Mouse (Mus musculus): ENCODE data around the gene Aplp1. TPM values are rescaled to one million over a fixed set of nuclear protein-coding genes. Genes with fewer than 3 reads are reported as not detected.

The Aplp1 gene
- polyA plus RNA-seq, 1 experiment from 2014 or later: 24.1 TPM

DNA sequence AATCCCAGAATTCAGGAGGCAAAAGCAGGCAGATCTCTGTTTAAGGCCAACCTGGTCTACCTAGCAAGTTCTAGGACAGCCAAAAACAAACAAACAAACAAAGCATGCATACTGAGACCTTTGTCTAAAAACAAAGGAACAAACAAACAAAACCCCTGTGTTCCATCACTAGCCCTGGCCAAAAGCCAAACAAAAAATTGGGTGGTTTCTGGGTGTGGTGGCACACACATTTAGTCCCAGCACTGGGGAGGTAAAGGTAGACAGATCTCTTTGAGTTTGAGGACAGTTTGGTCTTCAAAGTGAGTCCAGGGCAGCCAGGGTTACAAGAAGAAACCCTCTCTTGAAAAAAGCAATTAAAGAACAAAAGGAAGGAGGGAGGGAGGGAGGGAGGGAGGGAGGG lies 16.0 kb downstream of the Aplp1 start:
- Histone ChIP-seq H3K4me1 (replicated peaks; ENCODE audit: insufficient read depth, low read length) (no peaks in the 10 kb centered on the region), H3K4me3 (replicated peaks; ENCODE audit: low read depth, low read length) (no peak overlapping the region), H3K36me3 (ENCODE audit: insufficient read depth, low read length) (no peaks in the 10 kb centered on the region), H3K9me3 (replicated peaks; ENCODE audit: low read length) (no peaks in the 10 kb centered on the region), H3K9ac (ENCODE audit: low read depth, low read length) (no peak overlapping the region), H3K27me3 (ENCODE audit: insufficient read depth, low read length) (no peaks in the 10 kb centered on the region), H3K4me2 (ENCODE audit: low read length) (no peak overlapping the region), H3K27ac (no peak overlapping the region)
- ATAC-seq (replicated peaks; ENCODE audit: low FRiP score, low read depth) (no peak), DNase-seq (ENCODE audit: low spot score) (no peak)
- TF ChIP-seq CTCF (IDR thresholded peaks at IDR 0.05; ENCODE audit: low read depth): no peak

DNA sequence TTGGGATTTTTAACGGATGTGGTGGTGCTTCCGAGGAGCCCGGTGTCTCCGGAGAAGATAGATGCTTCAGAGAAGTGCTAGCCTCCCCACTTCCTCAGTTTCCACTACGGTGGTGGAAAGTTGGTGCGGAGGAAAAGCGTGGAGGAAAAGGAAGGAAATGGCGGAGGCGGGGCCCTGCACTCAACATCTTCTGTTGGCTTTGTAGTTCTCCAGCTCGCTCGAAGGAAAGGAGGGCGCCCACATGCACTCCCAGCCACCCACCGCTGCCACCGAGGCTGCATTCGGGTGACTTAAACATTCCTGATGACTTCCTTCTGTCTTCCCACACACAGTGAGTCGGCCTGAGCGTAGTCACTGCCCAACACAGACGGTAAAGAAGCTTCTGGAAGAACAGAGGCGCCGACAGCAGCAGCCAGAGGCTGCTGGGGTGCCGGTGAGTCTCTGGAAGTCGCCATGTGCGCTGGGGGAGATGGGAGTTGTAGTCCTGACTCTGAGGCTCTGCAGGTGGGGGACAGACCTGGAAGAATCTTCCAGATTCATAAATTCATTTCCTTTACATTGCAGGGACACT lies 22.2 kb downstream of the Aplp1 start:
- 0 out of 2 replicates have a peak, but pooled peaks cover 6% of the 10 kb centered on the region for H3K4me1 ChIP-seq (replicated peaks; ENCODE audit: insufficient read depth, low read length)
- peak overlapping the region; percentile 42 for H3K4me3 ChIP-seq (replicated peaks; ENCODE audit: low read depth, low read length)
- H3K36me3 ChIP-seq (ENCODE audit: insufficient read depth, low read length): no peaks in the 10 kb centered on the region
- no peak overlapping the region; the same call in 1 of the 2 replicates for H3K27ac ChIP-seq
- peak overlapping the region; percentile 46; the same call in 1 of the 2 replicates for H3K9ac ChIP-seq (ENCODE audit: low read depth, low read length)
- no peak for DNase-seq (ENCODE audit: low spot score)
- H3K9me3 ChIP-seq (replicated peaks; ENCODE audit: low read length): no peaks in the 10 kb centered on the region; the same call in 1 of the 2 replicates
- no peak for TF ChIP-seq CTCF (IDR thresholded peaks at IDR 0.05; ENCODE audit: low read depth)
- 43% methylated on average over 23 of the region's 23 CpGs for WGBS
- ATAC-seq (replicated peaks; ENCODE audit: low FRiP score, low read depth): no peak
- peak overlapping the region; percentile 78 for H3K4me2 ChIP-seq (ENCODE audit: low read length)
- no peaks in the 10 kb centered on the region for H3K27me3 ChIP-seq (ENCODE audit: insufficient read depth, low read length)

GRCm38 (mm10) chr7:30422560-30422959 lies 22.8 kb downstream of the Aplp1 start:
- TF ChIP-seq CTCF (IDR thresholded peaks at IDR 0.05; ENCODE audit: low read depth): no peak
- H3K27me3 ChIP-seq (ENCODE audit: insufficient read depth, low read length): no peaks in the 10 kb centered on the region
- 0 out of 2 replicates have a peak, but pooled peaks cover 6% of the 10 kb centered on the region for H3K4me1 ChIP-seq (replicated peaks; ENCODE audit: insufficient read depth, low read length)
- peak overlapping the region; percentile 46 for H3K9ac ChIP-seq (ENCODE audit: low read depth, low read length)
- ATAC-seq (replicated peaks; ENCODE audit: low FRiP score, low read depth): no peak
- no peak for DNase-seq (ENCODE audit: low spot score)
- no peaks in the 10 kb centered on the region for H3K36me3 ChIP-seq (ENCODE audit: insufficient read depth, low read length)
- WGBS: 6% methylated on average over 9 of the region's 9 CpGs
- H3K4me3 ChIP-seq (replicated peaks; ENCODE audit: low read depth, low read length): peak overlapping the region; percentile 42
- peak overlapping the region; percentile 78 for H3K4me2 ChIP-seq (ENCODE audit: low read length)
- H3K27ac ChIP-seq: no peak overlapping the region; the same call in 1 of the 2 replicates
- H3K9me3 ChIP-seq (replicated peaks; ENCODE audit: low read length): no peaks in the 10 kb centered on the region; the same call in 1 of the 2 replicates

GRCm38 (mm10) chr7:30421890-30422435 lies 23.4 kb downstream of the Aplp1 start:
- peak overlapping the region; percentile 46; the same call in 1 of the 2 replicates for H3K9ac ChIP-seq (ENCODE audit: low read depth, low read length)
- H3K27me3 ChIP-seq (ENCODE audit: insufficient read depth, low read length): no peaks in the 10 kb centered on the region
- DNase-seq (ENCODE audit: low spot score) (peak; percentile 75), ATAC-seq (replicated peaks; ENCODE audit: low FRiP score, low read depth) (peak; percentile 79)
- H3K4me1 ChIP-seq (replicated peaks; ENCODE audit: insufficient read depth, low read length): 0 out of 2 replicates have a peak, but pooled peaks cover 6% of the 10 kb centered on the region
- H3K4me3 ChIP-seq (replicated peaks; ENCODE audit: low read depth, low read length): peak overlapping the region; percentile 42
- H3K36me3 ChIP-seq (ENCODE audit: insufficient read depth, low read length): no peaks in the 10 kb centered on the region
- H3K9me3 ChIP-seq (replicated peaks; ENCODE audit: low read length): no peaks in the 10 kb centered on the region; the same call in 1 of the 2 replicates
- 0% methylated on average over 45 of the region's 45 CpGs for WGBS
- no peak for TF ChIP-seq CTCF (IDR thresholded peaks at IDR 0.05; ENCODE audit: low read depth)
- H3K27ac ChIP-seq: peak overlapping the region; percentile 68
- peak overlapping the region; percentile 78 for H3K4me2 ChIP-seq (ENCODE audit: low read length)

GRCm38 (mm10) chr7:30421175-30421889 lies 24.0 kb downstream of the Aplp1 start, which contains the start of gene Nfkbid:
Gene Nfkbid, plus strand, starts transcription at chr7:30421732.
- no peaks in the 10 kb centered on the region; the same call in 1 of the 2 replicates for H3K9me3 ChIP-seq (replicated peaks; ENCODE audit: low read length)
- H3K9ac ChIP-seq (ENCODE audit: low read depth, low read length): peak within 1 kb of the TSS; percentile 46
- ATAC-seq (replicated peaks; ENCODE audit: low FRiP score, low read depth) (0 out of 2 replicates have a peak, but pooled peaks have one; percentile 30), DNase-seq (ENCODE audit: low spot score) (peak; percentile 31)
- no peaks in the 10 kb centered on the region for H3K27me3 ChIP-seq (ENCODE audit: insufficient read depth, low read length)
- no peaks in the 10 kb centered on the region for H3K36me3 ChIP-seq (ENCODE audit: insufficient read depth, low read length)
- TF ChIP-seq CTCF (IDR thresholded peaks at IDR 0.05; ENCODE audit: low read depth): no peak
- 8% methylated on average over 31 of the region's 31 CpGs for WGBS
- peak within 1 kb of the TSS; percentile 68 for H3K27ac ChIP-seq
- H3K4me1 ChIP-seq (replicated peaks; ENCODE audit: insufficient read depth, low read length): 0 out of 2 replicates have a peak, but pooled peaks cover 6% of the 10 kb centered on the region
- peak within 1 kb of the TSS; percentile 78 for H3K4me2 ChIP-seq (ENCODE audit: low read length)
- H3K4me3 ChIP-seq (replicated peaks; ENCODE audit: low read depth, low read length): peak within 1 kb of the TSS; percentile 42

- DNase-seq (ENCODE audit: low spot score) (no peak), ATAC-seq (replicated peaks; ENCODE audit: low FRiP score, low read depth) (no peak)
- 87% methylated on average over 3 of the region's 3 CpGs for WGBS
- Histone ChIP-seq H3K4me3 (replicated peaks; ENCODE audit: low read depth, low read length) (no peak overlapping the region), H3K9me3 (replicated peaks; ENCODE audit: low read length) (no peaks in the 10 kb centered on the region; the same call in 1 of the 2 replicates), H3K4me2 (ENCODE audit: low read length) (no peak overlapping the region), H3K27ac (no peak overlapping the region), H3K9ac (ENCODE audit: low read depth, low read length) (no peak overlapping the region), H3K27me3 (ENCODE audit: insufficient read depth, low read length) (no peaks in the 10 kb centered on the region), H3K36me3 (ENCODE audit: insufficient read depth, low read length) (no peaks in the 10 kb centered on the region), H3K4me1 (replicated peaks; ENCODE audit: insufficient read depth, low read length) (0 out of 2 replicates have a peak, but pooled peaks cover 6% of the 10 kb centered on the region)
- TF ChIP-seq CTCF (IDR thresholded peaks at IDR 0.05; ENCODE audit: low read depth): no peak
These were observed 24.7 kb downstream of the Aplp1 start for GRCm38 (mm10) chr7:30420673-30421072.

All from kidney, postnatal 0 days (tissue).